Comparison of ENCODE assay signal across 10 mouse cellular contexts in the genomic region with DNA sequence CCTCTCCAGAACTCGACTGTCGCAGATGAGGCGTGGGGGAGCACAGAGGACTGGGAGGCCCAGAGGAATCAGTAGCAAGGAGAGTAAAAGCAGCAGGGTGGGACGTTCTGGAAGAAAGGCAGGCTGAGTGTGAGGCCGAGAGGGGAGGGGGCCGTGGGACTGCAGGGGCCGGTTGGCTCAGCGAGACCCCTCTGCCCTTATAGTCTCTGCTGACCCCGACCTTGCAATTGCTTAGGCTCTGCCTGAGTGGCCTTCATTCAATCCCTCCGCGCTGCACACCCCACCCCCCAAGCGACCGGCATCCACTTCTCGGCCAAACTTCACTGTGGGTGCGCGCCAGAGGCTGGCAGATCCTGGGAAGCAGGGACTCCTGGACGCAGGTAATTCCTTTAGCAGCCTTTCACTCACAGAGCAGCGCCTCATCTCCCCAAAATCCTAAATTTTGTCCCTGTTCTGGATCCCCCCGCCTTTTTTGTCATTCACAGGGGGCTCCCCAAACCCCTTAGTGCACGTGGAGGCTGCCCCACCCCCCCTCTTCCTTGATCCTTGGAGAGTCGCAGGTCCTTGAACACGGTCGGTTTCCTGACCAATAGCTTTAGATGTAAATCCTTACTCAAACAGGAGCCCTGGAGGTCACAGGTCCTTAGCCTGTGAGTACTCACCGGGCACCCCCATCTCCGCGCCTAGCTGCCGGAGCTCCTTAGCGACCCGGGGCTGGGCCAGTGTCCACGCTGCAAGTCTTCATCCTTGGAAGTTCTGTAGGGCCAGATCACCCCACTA. TPM values are rescaled to one million over a fixed set of nuclear protein-coding genes. Genes with fewer than 3 reads are reported as not detected.
DNase-seq lines count a peak whose midpoint lies in the region; ATAC-seq and TF ChIP-seq lines count a peak whose summit lies in the region.
"Had no signal": no experiment of that assay in that cellular context is flagged by ENCODE, and none has a peak within 500 bp of the region (broad histone marks: within the 10 kb centered on the region; RNA-seq: fewer than 3 reads in every experiment).

No protein-coding gene starts in this region.

- no peaks in the 10 kb centered on the region for H3K9me3 ChIP-seq in lung, embryonic 14.5 days (ENCODE audit: low read depth, low read length)
- no peaks in the 10 kb centered on the region for H3K9me3 ChIP-seq in forebrain, embryonic 16.5 days (ENCODE audit: control insufficient read depth, low read length)
- no peaks in the 10 kb centered on the region for H3K9me3 ChIP-seq in liver, embryonic 14.5 days (ENCODE audit: control insufficient read depth, low read length)
- no peaks in the 10 kb centered on the region for H3K9me3 ChIP-seq in stomach, embryonic 15.5 days

- DNase-seq in lung, embryonic 14.5 days, result no peak
- DNase-seq in lung, postnatal 36 days, result no peak
- DNase-seq in liver, embryonic 14.5 days (ENCODE audit: low read depth in 3 of 3, low spot score in 3 of 3), result no peak
- DNase-seq in layer of hippocampus, adult 9-10 months (ENCODE audit: low spot score), result no peak
- DNase-seq in gastrocnemius, adult 18-20 months (ENCODE audit: low spot score), result no peak
- DNase-seq: heart, postnatal 10 days had no signal

- H3K27ac ChIP-seq in lung, embryonic 14.5 days (ENCODE audit: low read depth), result no peak overlapping the region
- H3K27ac ChIP-seq in forebrain, embryonic 16.5 days (ENCODE audit: low read length), result no peak overlapping the region
- no peak overlapping the region for H3K27ac ChIP-seq in liver, embryonic 14.5 days
- no peak overlapping the region for H3K27ac ChIP-seq in stomach, embryonic 15.5 days

- H3K4me3 ChIP-seq in lung, embryonic 14.5 days (ENCODE audit: low read depth, low read length), result peak overlapping the region; percentile 8
- peak overlapping the region; percentile 10; the same call in 1 of the 2 replicates for H3K4me3 ChIP-seq in forebrain, embryonic 16.5 days (replicated peaks; ENCODE audit: low read length)
- H3K4me3 ChIP-seq in liver, embryonic 14.5 days (ENCODE audit: insufficient read depth in 1 of 2, low read depth in 2 of 2, low read length in 2 of 2), result peak overlapping the region; percentile 36 to 37
- peak overlapping the region; percentile 23 for H3K4me3 ChIP-seq in stomach, embryonic 15.5 days (replicated peaks)
- H3K4me3 ChIP-seq: megakaryocyte, embryonic 14.5 days had no signal

- H3K36me3 ChIP-seq in lung, embryonic 14.5 days (ENCODE audit: insufficient read depth), result no peaks in the 10 kb centered on the region
- no peaks in the 10 kb centered on the region for H3K36me3 ChIP-seq in forebrain, embryonic 16.5 days (ENCODE audit: control insufficient read depth, insufficient read depth)
- no peaks in the 10 kb centered on the region for H3K36me3 ChIP-seq in liver, embryonic 14.5 days (replicated peaks; ENCODE audit: control insufficient read depth, insufficient read depth, low read depth)
- H3K36me3 ChIP-seq in stomach, embryonic 15.5 days, result no peaks in the 10 kb centered on the region

- TF ChIP-seq EP300 in liver, embryonic 14.5 days (IDR thresholded peaks at IDR 0.05; ENCODE audit: low read depth), result no peak

- no peak for TF ChIP-seq CTCF in lung, embryonic 14.5 days (IDR thresholded peaks at IDR 0.05; ENCODE audit: low read depth)
- TF ChIP-seq CTCF in liver, embryonic 14.5 days (IDR thresholded peaks at IDR 0.05; ENCODE audit: low read depth), result no peak

- H3K27me3 ChIP-seq in lung, embryonic 14.5 days (ENCODE audit: insufficient read depth, low read length), result peaks cover 24% of the 10 kb centered on the region
- peaks cover 11% of the 10 kb centered on the region for H3K27me3 ChIP-seq in forebrain, embryonic 16.5 days (replicated peaks; ENCODE audit: control insufficient read depth, insufficient read depth, low read length)
- H3K27me3 ChIP-seq in liver, embryonic 14.5 days (ENCODE audit: control insufficient read depth, insufficient read depth, low read length), result peaks cover 12% of the 10 kb centered on the region
- H3K27me3 ChIP-seq in stomach, embryonic 15.5 days (replicated peaks), result peaks cover 14% of the 10 kb centered on the region

- peak overlapping the region; percentile 63 for H3K4me2 ChIP-seq in lung, embryonic 14.5 days
- H3K4me2 ChIP-seq in forebrain, embryonic 16.5 days (ENCODE audit: low read length), result peak overlapping the region; percentile 43
- H3K4me2 ChIP-seq in liver, embryonic 14.5 days (ENCODE audit: low read depth), result peak overlapping the region; percentile 40
- H3K4me2 ChIP-seq in stomach, embryonic 15.5 days, result peak overlapping the region; percentile 44

- 0 out of 2 replicates have a peak, but pooled peaks have one; percentile 22 for ATAC-seq in lung, embryonic 14.5 days (ENCODE audit: insufficient read depth)
- no peak for ATAC-seq in forebrain, embryonic 16.5 days
- no peak for ATAC-seq in liver, embryonic 14.5 days (ENCODE audit: insufficient read depth)
- no peak for ATAC-seq in stomach, embryonic 15.5 days (ENCODE audit: insufficient read depth, low FRiP score, low read depth)
- ATAC-seq in megakaryocyte, adult 5-6 weeks (ENCODE audit: poor library complexity, severe bottlenecking), result no peak

- peak overlapping the region; percentile 34 for H3K9ac ChIP-seq in lung, embryonic 14.5 days
- H3K9ac ChIP-seq in forebrain, embryonic 16.5 days (replicated peaks; ENCODE audit: low read depth, low read length), result no peak overlapping the region; the same call in 1 of the 2 replicates
- 0 out of 2 replicates have a peak overlapping the region, but pooled peaks have one; percentile 9 for H3K9ac ChIP-seq in liver, embryonic 14.5 days (replicated peaks)
- no peak overlapping the region for H3K9ac ChIP-seq in stomach, embryonic 15.5 days

- no peaks in the 10 kb centered on the region for H3K4me1 ChIP-seq in lung, embryonic 14.5 days (ENCODE audit: insufficient read depth)
- peaks cover 9% of the 10 kb centered on the region for H3K4me1 ChIP-seq in forebrain, embryonic 16.5 days (replicated peaks; ENCODE audit: control insufficient read depth, insufficient read depth, low read length)
- no peaks in the 10 kb centered on the region; a peak in 1 of 4 replicates for H3K4me1 ChIP-seq in liver, embryonic 14.5 days (replicated peaks; ENCODE audit: control insufficient read depth in 2 of 2, insufficient read depth in 2 of 2, low read length in 1 of 2)
- peaks cover 11% of the 10 kb centered on the region; the same call in 1 of the 2 replicates for H3K4me1 ChIP-seq in stomach, embryonic 15.5 days
- H3K4me1 ChIP-seq: megakaryocyte, embryonic 14.5 days had no signal

- WGBS in lung, embryonic 14.5 days, result 8% methylated on average over 30 of the region's 30 CpGs
- WGBS in forebrain, embryonic 16.5 days, result 6% methylated on average over 30 of the region's 30 CpGs
- WGBS in liver, embryonic 14.5 days (ENCODE audit: insufficient replicate concordance), result 15% methylated on average over 30 of the region's 30 CpGs
- WGBS in stomach, embryonic 15.5 days, result 11% methylated on average over 30 of the region's 30 CpGs

RNA-seq across cellular contexts. Expression of a gene that starts 8.4 kb away (rescaled TPM):
- polyA plus RNA-seq in lung, embryonic 14.5 days (2014; fragmentation: Nextera tagmentation; extraction: Ambion mirVana), result 0.18 and 0.24 TPM in 2 replicates
- polyA plus RNA-seq in forebrain, embryonic 16.5 days (2015; fragmentation: Nextera tagmentation; extraction: Ambion mirVana), result 0.05 and 0.15 TPM in 2 replicates
- polyA plus RNA-seq in liver, embryonic 14.5 days (2012; rRNA removed), result 0.19 and 0.22 TPM in 2 replicates
- 0.06 and 0.13 TPM in 2 replicates for polyA plus RNA-seq in liver, embryonic 14.5 days (2014; fragmentation: Nextera tagmentation; extraction: Ambion mirVana)
- 0.72 and 0.94 TPM in 2 replicates for polyA plus RNA-seq in stomach, embryonic 15.5 days (2015; fragmentation: Nextera tagmentation; extraction: Ambion mirVana)
- 0.04 TPM in 1 of 2 replicates, not detected in the other for total RNA-seq in megakaryocyte, adult 5-6 weeks (2015)
- total RNA-seq in megakaryocyte, adult 5-6 weeks (2017), result not detected in 2 replicates
- total RNA-seq in gastrocnemius, adult 18-20 months (2021), result under 1 TPM in 1 of 2 experiments, not detected in 1; 0.07 TPM

RNA-seq across cellular contexts. Expression of a gene that starts 17.1 kb away (rescaled TPM):
- 54.3 and 58.4 TPM in 2 replicates for polyA plus RNA-seq in lung, embryonic 14.5 days (2014; fragmentation: Nextera tagmentation; extraction: Ambion mirVana)
- 66.8 and 74.7 TPM in 2 replicates for polyA plus RNA-seq in forebrain, embryonic 16.5 days (2015; fragmentation: Nextera tagmentation; extraction: Ambion mirVana)
- polyA plus RNA-seq in liver, embryonic 14.5 days (2012; rRNA removed), result 25.3 and 29.2 TPM in 2 replicates
- 34.6 and 36.5 TPM in 2 replicates for polyA plus RNA-seq in liver, embryonic 14.5 days (2014; fragmentation: Nextera tagmentation; extraction: Ambion mirVana)
- polyA plus RNA-seq in stomach, embryonic 15.5 days (2015; fragmentation: Nextera tagmentation; extraction: Ambion mirVana), result 52.4 and 54.6 TPM in 2 replicates
- 20.4 and 27.5 TPM in 2 replicates for total RNA-seq in megakaryocyte, adult 5-6 weeks (2015)
- 11.9 and 14.9 TPM in 2 replicates for total RNA-seq in megakaryocyte, adult 5-6 weeks (2017)
- 10 to 100 TPM in 1 of 2 experiments, 1 to 10 TPM in 1; 8.9 to 10.8 TPM for total RNA-seq in gastrocnemius, adult 18-20 months (2021)

RNA-seq across cellular contexts. Expression of a gene that starts 33.1 kb away (rescaled TPM):
- polyA plus RNA-seq in lung, embryonic 14.5 days (2014; fragmentation: Nextera tagmentation; extraction: Ambion mirVana), result 11.1 and 11.6 TPM in 2 replicates
- polyA plus RNA-seq in forebrain, embryonic 16.5 days (2015; fragmentation: Nextera tagmentation; extraction: Ambion mirVana), result 16.5 and 20.2 TPM in 2 replicates
- 4.6 and 5.7 TPM in 2 replicates for polyA plus RNA-seq in liver, embryonic 14.5 days (2012; rRNA removed)
- 2.1 and 2.8 TPM in 2 replicates for polyA plus RNA-seq in liver, embryonic 14.5 days (2014; fragmentation: Nextera tagmentation; extraction: Ambion mirVana)
- 10.2 and 12.2 TPM in 2 replicates for polyA plus RNA-seq in stomach, embryonic 15.5 days (2015; fragmentation: Nextera tagmentation; extraction: Ambion mirVana)
- 8.3 and 8.5 TPM in 2 replicates for total RNA-seq in megakaryocyte, adult 5-6 weeks (2015)
- total RNA-seq in megakaryocyte, adult 5-6 weeks (2017), result 5.6 and 5.9 TPM in 2 replicates
- 10 to 100 TPM; 19.9 to 23.5 TPM for total RNA-seq in gastrocnemius, adult 18-20 months (2021)

RNA-seq across cellular contexts. Expression of a gene that starts 47.8 kb away (rescaled TPM):
- polyA plus RNA-seq in lung, embryonic 14.5 days (2014; fragmentation: Nextera tagmentation; extraction: Ambion mirVana), result 0.37 and 0.38 TPM in 2 replicates
- not detected in 2 replicates for polyA plus RNA-seq in forebrain, embryonic 16.5 days (2015; fragmentation: Nextera tagmentation; extraction: Ambion mirVana)
- polyA plus RNA-seq in liver, embryonic 14.5 days (2012; rRNA removed), result 0.40 and 0.47 TPM in 2 replicates
- 0.62 and 0.85 TPM in 2 replicates for polyA plus RNA-seq in liver, embryonic 14.5 days (2014; fragmentation: Nextera tagmentation; extraction: Ambion mirVana)
- not detected in 2 replicates for polyA plus RNA-seq in stomach, embryonic 15.5 days (2015; fragmentation: Nextera tagmentation; extraction: Ambion mirVana)
- not detected in 2 replicates for total RNA-seq in megakaryocyte, adult 5-6 weeks (2015)
- total RNA-seq in megakaryocyte, adult 5-6 weeks (2017), result not detected in 2 replicates
- total RNA-seq in gastrocnemius, adult 18-20 months (2021), result not detected
- total RNA-seq: heart, postnatal 10 days had no signal

RNA-seq across cellular contexts. Expression of a gene that starts 48.0 kb away (rescaled TPM):
- polyA plus RNA-seq in lung, embryonic 14.5 days (2014; fragmentation: Nextera tagmentation; extraction: Ambion mirVana), result 411 and 440 TPM in 2 replicates
- polyA plus RNA-seq in forebrain, embryonic 16.5 days (2015; fragmentation: Nextera tagmentation; extraction: Ambion mirVana), result 498 and 517 TPM in 2 replicates
- 211 and 215 TPM in 2 replicates for polyA plus RNA-seq in liver, embryonic 14.5 days (2012; rRNA removed)
- polyA plus RNA-seq in liver, embryonic 14.5 days (2014; fragmentation: Nextera tagmentation; extraction: Ambion mirVana), result 151 and 157 TPM in 2 replicates
- 359 and 366 TPM in 2 replicates for polyA plus RNA-seq in stomach, embryonic 15.5 days (2015; fragmentation: Nextera tagmentation; extraction: Ambion mirVana)
- 393 and 449 TPM in 2 replicates for total RNA-seq in megakaryocyte, adult 5-6 weeks (2015)
- total RNA-seq in megakaryocyte, adult 5-6 weeks (2017), result 377 and 389 TPM in 2 replicates
- 100 to 1,000 TPM; 111 to 134 TPM for total RNA-seq in gastrocnemius, adult 18-20 months (2021)

Comparison
In these comparisons a context has a peak if more than half of its experiments do, and no peak if none do; other contexts are left out.
1. H3K9ac ChIP-seq: peak in lung, embryonic 14.5 days (single experiment) and liver, embryonic 14.5 days (single experiment); none in forebrain, embryonic 16.5 days (single experiment) and stomach, embryonic 15.5 days (single experiment).
2. Peak in every context shown above with its lines, with median percentiles within 50 percentile points of each other: H3K4me2 ChIP-seq and H3K4me3 ChIP-seq.